Comparison of ENCODE assay signal across 7 mouse cellular contexts in the genomic region with DNA sequence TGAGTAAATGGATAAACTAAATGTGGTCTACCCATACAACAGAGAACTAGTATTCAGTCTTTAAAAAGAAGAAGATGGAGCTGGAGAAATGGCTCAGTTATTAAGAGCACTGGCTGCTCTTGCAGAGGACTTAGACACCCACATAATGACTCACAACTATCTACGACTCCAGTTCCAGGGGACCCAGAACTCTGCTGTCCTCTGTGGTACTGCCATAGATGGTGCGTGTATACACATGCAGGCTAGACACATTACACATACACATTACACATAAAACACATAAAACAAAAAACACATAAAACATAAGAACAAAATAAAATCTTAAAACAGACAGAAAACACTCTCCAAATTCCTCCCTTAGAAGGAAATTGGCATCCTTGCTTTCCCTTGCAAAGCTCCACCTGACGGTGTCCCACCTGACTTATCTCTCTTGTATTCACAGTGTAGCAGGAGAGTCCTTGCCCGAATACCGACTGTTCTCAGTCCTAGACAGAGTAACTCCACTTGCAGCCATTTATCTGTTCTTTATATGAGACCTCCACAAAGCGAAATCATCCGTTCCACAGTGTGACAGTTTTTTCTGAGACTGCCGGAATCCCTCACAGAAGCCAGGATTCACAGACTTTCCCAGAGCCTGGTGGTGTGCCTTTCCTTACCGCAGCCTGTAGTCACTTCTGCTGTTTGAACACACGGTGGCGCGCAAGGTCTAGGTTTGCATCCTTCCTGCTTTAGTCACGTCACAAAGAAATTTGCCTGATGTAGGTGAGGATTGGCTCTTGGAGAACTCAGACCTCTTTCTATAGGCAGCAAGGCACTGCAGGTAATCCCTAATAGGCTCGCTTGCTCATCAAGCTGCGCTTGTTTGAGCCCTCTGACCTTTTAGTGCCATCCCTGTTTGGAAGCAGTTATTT. TPM values are rescaled to one million over a fixed set of nuclear protein-coding genes. Genes with fewer than 3 reads are reported as not detected.
DNase-seq lines count a peak whose midpoint lies in the region; ATAC-seq lines count a peak whose summit lies in the region.

No protein-coding gene starts in this region.

- 24% methylated on average over 15 of the region's 15 CpGs for WGBS in midbrain, embryonic 13.5 days

- no peaks in the 10 kb centered on the region for H3K4me1 ChIP-seq in midbrain, embryonic 13.5 days (replicated peaks)

- peak; percentile 78 for DNase-seq in adrenal gland, postnatal 10 days
- DNase-seq in embryo, embryonic 9.5 days (ENCODE audit: extremely low spot score), result peak; percentile 77
- DNase-seq in kidney, adult 11 months, result peak; percentile 49
- DNase-seq in left cerebral cortex, postnatal 4 days, result peak; percentile 79
- DNase-seq in spleen, adult 12 weeks (ENCODE audit: low spot score), result peak; percentile 51

- intact Hi-C loops in left cerebral cortex, postnatal 4 days (cut with DNase I), result loop anchor here (5.0 kb wide), 1 partner anchor 241 kb away; no protein-coding TSS in a partner anchor

- H3K4me2 ChIP-seq in midbrain, embryonic 13.5 days (replicated peaks), result 0 out of 2 replicates have a peak overlapping the region, but pooled peaks have one; percentile 23

- ATAC-seq in granulocyte monocyte progenitor cell, adult 5-6 weeks (replicated peaks; ENCODE audit: poor library complexity, severe bottlenecking), result peak; percentile 100
- ATAC-seq in midbrain, embryonic 13.5 days, result peak; percentile 96

- H3K4me3 ChIP-seq in midbrain, embryonic 13.5 days (replicated peaks), result no peak overlapping the region

- 0 out of 2 replicates have a peak, but pooled peaks cover 4% of the 10 kb centered on the region for H3K27me3 ChIP-seq in midbrain, embryonic 13.5 days

- H3K9me3 ChIP-seq in midbrain, embryonic 13.5 days, result no peaks in the 10 kb centered on the region

- no peak overlapping the region for H3K9ac ChIP-seq in midbrain, embryonic 13.5 days (replicated peaks)

- no peak overlapping the region for H3K27ac ChIP-seq in midbrain, embryonic 13.5 days

- no peaks in the 10 kb centered on the region for H3K36me3 ChIP-seq in midbrain, embryonic 13.5 days

RNA-seq across cellular contexts. Expression of gene Syt5, which starts 9.2 kb away (rescaled TPM):
- total RNA-seq in adrenal gland, postnatal 10 days (2021), result 10 to 100 TPM in 1 of 2 experiments, 1 to 10 TPM in 1; 9.5 to 12.7 TPM
- total RNA-seq in granulocyte monocyte progenitor cell, adult 5-6 weeks (2014; fragmentation: Nextera tagmentation), result not detected in 2 replicates
- not detected in 2 replicates for total RNA-seq in granulocyte monocyte progenitor cell, adult 5-6 weeks (2017)
- 100 to 1,000 TPM; 205 to 208 TPM for total RNA-seq in left cerebral cortex, postnatal 4 days (2021)
- 92.2 and 97.8 TPM in 2 replicates for polyA plus RNA-seq in midbrain, embryonic 13.5 days (2015; fragmentation: Nextera tagmentation; extraction: Ambion mirVana)

RNA-seq across cellular contexts. Expression of gene Dnaaf3, which starts 24.3 kb away (rescaled TPM):
- total RNA-seq in adrenal gland, postnatal 10 days (2021), result 1 to 10 TPM in 1 of 2 experiments, under 1 TPM in 1; 0.60 to 1.1 TPM
- total RNA-seq in granulocyte monocyte progenitor cell, adult 5-6 weeks (2014; fragmentation: Nextera tagmentation), result 0.81 and 2.5 TPM in 2 replicates
- 0.43 and 0.88 TPM in 2 replicates for total RNA-seq in granulocyte monocyte progenitor cell, adult 5-6 weeks (2017)
- under 1 TPM; 0.50 to 0.77 TPM for total RNA-seq in left cerebral cortex, postnatal 4 days (2021)
- polyA plus RNA-seq in midbrain, embryonic 13.5 days (2015; fragmentation: Nextera tagmentation; extraction: Ambion mirVana), result 1.5 and 2.3 TPM in 2 replicates

RNA-seq across cellular contexts. Expression of gene Tnni3, which starts 32.5 kb away (rescaled TPM):
- total RNA-seq in adrenal gland, postnatal 10 days (2021), result 1 to 10 TPM in 1 of 2 experiments, under 1 TPM in 1; 0.78 to 1.3 TPM
- total RNA-seq in granulocyte monocyte progenitor cell, adult 5-6 weeks (2014; fragmentation: Nextera tagmentation), result 17.0 TPM in 1 of 2 replicates, not detected in the other
- 2.7 and 4.1 TPM in 2 replicates for total RNA-seq in granulocyte monocyte progenitor cell, adult 5-6 weeks (2017)
- total RNA-seq in left cerebral cortex, postnatal 4 days (2021), result 1 to 10 TPM; 1.8 to 2.0 TPM
- polyA plus RNA-seq in midbrain, embryonic 13.5 days (2015; fragmentation: Nextera tagmentation; extraction: Ambion mirVana), result 1.4 and 2.3 TPM in 2 replicates

RNA-seq across cellular contexts. Expression of gene Tnnt1, which starts 40.3 kb away (rescaled TPM):
- total RNA-seq in adrenal gland, postnatal 10 days (2021), result 10 to 100 TPM; 17.3 to 93.6 TPM
- 7.3 and 16.1 TPM in 2 replicates for total RNA-seq in granulocyte monocyte progenitor cell, adult 5-6 weeks (2014; fragmentation: Nextera tagmentation)
- total RNA-seq in granulocyte monocyte progenitor cell, adult 5-6 weeks (2017), result 14.1 and 22.3 TPM in 2 replicates
- total RNA-seq in left cerebral cortex, postnatal 4 days (2021), result 1 to 10 TPM in 1 of 2 experiments, under 1 TPM in 1; 0.89 to 1.0 TPM
- 5.4 and 6.3 TPM in 2 replicates for polyA plus RNA-seq in midbrain, embryonic 13.5 days (2015; fragmentation: Nextera tagmentation; extraction: Ambion mirVana)

RNA-seq across cellular contexts. Expression of gene Ptprh, which starts 47.3 kb away (rescaled TPM):
- total RNA-seq in adrenal gland, postnatal 10 days (2021), result not detected
- total RNA-seq in granulocyte monocyte progenitor cell, adult 5-6 weeks (2014; fragmentation: Nextera tagmentation), result not detected in 2 replicates
- not detected in 2 replicates for total RNA-seq in granulocyte monocyte progenitor cell, adult 5-6 weeks (2017)
- 1 to 10 TPM; 1.7 to 2.1 TPM for total RNA-seq in left cerebral cortex, postnatal 4 days (2021)
- 0.35 and 0.67 TPM in 2 replicates for polyA plus RNA-seq in midbrain, embryonic 13.5 days (2015; fragmentation: Nextera tagmentation; extraction: Ambion mirVana)

Comparison
In these comparisons a context has a peak if more than half of its experiments do, and no peak if none do; other contexts are left out.
1. RNA of gene Syt5, which starts 9.2 kb away (total RNA-seq): 205 to 208 TPM in left cerebral cortex, postnatal 4 days; 9.5 to 12.7 TPM in adrenal gland, postnatal 10 days and not detected in granulocyte monocyte progenitor cell, adult 5-6 weeks; every median in the first group is over 10 times any median in the second.
2. Peak in every context shown above with its lines, with median percentiles within 50 percentile points of each other: DNase-seq.